Mouse (Mus musculus) adrenal gland (tissue): ENCODE measurements around the gene Letm1.

Experiments
- intact Hi-C: fragments of 180-260 bp; cut with DNase I; formaldehyde crosslinking; loops from one replicate; pipeline ENCODE4 v1.15.1; 2025

Letm1 gene

DNA sequence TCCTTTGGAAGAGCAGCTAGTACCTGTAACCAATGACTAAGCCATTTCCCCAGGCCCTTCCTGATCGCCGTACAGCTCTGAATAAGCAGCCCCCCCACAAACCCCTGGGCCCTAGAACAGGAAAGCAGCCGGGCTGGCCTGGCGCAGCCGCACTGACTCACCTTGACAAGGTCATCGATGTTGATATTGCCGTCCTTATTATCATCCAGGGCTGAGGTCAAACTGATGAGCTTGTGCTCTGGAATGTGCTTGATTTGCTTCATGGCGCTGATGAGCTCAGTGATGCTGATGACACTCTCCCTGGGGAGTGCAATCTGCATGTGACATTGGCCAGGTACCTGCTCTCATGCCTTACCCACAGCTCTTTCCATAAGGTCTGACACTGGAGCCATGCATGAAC, 39.1 kb downstream of the Letm1 start:
- intact Hi-C loops: no loop called here

DNA sequence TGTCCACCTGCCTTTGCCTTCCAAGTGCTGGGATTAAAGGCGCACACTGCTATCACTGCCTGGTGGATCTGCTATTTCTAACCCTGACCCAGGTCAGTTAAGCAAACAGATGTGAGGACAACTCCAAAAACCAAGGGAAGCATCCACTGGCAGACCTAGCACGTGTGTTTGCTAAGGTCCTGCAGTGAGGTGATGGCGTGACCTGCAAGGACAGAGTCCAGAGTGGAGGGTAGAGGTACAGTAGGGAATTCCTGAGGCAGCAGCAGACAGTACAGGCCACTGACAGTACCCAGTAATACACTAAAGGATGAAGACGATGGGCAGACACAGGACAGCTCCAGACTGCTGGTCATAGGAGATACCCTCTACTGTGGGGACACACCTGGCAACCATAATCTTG, 42.1 kb downstream of the Letm1 start:
- intact Hi-C loops: no loop called here

DNA sequence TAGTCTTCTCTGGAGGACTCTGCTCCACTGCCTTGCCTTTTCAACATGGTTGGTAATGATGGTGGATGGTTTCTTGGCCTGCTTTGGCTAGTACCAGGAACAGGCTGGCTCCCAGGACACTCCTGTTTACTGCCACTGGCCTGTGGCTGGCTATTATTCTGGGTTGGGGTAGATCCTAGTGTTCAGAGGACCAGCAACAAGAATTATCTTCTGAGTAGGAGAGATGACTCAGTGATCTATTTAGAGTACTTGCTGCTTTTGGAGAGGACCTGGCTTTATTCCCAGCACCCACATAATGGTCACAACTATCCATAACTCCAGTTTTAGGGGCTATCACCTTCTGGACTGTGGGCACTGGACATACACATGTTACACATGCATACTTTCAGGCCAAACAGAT, 44.3 kb downstream of the Letm1 start:
- intact Hi-C loops: no loop called here

DNA sequence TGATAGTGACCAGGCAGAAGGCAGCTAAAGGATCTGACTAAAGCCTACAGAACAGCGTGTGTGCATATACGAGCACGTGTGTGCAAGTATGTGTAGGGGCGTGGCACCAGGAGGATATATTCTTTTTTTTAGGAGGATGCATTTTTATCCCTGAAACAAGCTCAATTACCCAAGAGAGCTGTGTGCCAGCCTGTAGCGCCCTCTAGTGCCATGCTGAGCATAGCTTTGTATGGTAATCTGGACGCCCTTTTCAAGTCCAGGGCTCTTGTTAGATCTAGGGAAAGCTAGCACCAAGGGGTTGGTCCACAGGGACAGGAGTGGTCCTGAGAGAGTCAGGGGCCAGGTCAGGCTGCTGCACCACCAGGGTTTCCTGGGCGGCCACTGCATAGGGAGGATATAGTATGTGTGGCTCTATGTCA, 44.7 kb downstream of the Letm1 start:
- intact Hi-C loops: loop anchor here (2.0 kb wide), 1 partner anchor 53 kb away; no protein-coding TSS in a partner anchor

DNA sequence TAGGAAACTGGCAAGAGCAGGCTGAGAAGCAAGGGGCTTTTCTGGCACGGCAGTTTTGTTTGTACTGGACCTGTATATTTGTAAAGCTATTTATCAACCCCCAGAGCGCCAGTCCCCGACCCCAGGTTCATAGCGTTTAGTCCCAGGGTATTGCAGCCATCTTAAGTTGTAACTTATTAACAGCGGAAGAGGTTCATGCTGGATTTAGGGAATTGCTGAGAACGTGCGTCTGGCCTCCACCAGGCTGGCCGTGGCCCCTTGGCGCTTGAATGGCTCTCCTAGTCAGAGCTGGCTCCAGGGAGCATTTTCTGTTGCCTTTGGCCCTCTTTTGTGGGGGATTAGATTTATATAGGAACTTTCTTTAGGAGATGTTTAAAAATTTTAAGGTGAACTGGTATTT, 46.4 kb downstream of the Letm1 start:
- intact Hi-C loops: loop anchor here (2.0 kb wide), 1 partner anchor 51 kb away; no protein-coding TSS in a partner anchor

DNA sequence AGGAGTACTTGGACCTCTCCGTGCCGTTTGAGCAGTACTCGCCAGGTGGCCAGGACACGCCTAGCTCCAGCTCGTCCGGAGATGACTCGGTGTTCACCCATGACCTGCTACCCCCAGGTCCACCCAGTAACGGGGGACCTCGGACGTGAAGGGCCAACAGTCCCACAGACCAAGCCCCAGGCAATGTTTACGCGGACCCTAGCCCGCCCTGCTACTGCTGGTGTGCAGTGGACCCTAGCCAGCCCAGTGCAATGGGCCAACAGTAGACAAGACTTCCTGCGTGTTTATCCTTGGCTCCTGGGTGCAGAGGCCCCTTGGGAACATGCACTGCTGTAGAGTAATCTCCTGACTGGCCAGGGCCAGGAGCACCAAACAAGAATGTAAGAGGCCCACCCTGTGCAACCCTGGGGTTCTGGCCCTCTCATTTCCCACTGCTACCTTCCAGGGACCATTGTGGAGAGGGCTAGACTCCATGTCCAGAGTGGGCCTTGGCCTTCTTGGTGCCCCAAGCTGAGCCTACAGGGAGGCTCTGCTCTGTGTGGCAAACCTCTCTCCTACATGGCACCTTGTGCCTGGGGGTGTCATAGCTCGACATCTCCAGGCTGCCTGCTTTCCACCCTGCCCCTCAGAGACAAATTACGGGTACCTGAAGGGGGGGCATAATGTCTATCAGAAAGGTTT, 47.1 kb downstream of the Letm1 start:
- intact Hi-C loops: loop anchor here (2.0 kb wide), 1 partner anchor 51 kb away; no protein-coding TSS in a partner anchor

DNA sequence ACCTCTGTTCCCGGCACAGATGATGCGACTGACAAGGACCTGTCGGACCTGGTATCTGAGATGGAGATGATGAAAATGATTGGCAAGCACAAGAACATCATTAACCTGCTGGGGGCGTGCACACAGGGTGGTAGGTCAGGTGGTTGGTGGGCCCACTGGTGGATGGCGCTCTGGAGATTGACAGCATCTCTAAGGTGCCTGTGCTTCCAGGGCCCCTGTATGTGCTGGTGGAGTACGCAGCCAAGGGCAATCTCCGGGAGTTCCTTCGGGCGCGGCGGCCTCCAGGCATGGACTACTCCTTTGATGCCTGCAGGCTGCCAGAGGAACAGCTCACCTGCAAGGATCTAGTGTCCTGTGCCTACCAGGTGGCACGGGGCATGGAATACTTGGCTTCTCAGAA, 48.8 kb downstream of the Letm1 start:
- intact Hi-C loops: no loop called here

DNA sequence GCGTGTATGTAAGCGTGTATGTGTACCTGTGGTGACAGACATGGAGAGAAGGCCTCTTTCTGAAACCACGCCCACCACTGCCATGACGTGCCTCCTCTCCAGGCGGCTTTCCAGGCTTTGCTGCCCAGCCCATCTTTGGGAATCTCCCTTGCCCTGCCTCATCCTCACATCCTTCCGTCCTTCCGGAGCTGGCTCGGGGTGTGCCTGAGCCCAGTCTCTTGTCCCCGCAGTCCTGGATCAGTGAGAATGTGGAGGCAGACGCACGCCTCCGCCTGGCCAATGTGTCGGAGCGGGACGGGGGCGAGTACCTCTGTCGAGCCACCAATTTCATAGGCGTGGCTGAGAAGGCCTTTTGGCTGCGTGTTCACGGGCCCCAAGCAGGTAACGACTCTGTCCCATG, 51.6 kb downstream of the Letm1 start:
- intact Hi-C loops: no loop called here

DNA sequence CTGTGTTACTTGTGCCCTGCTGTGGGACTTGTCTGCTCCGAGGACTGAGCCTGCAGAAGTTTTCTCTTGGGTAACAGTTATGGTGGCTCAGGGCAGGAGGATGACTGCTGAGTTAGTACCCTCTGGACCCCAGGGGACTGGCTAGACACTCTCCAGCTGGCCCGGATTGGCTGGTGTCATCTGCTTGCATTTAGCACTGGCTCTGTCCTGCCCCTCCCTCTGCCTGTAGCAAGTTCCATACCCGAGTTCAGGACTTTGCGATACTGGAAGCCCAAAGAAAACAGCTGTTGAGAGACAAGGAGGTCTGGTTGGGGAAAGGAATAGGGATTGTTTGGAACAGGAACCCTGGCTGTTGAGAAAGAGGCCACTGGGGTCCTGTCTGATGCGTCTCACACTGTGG, 52.1 kb downstream of the Letm1 start:
- intact Hi-C loops: no loop called here

DNA sequence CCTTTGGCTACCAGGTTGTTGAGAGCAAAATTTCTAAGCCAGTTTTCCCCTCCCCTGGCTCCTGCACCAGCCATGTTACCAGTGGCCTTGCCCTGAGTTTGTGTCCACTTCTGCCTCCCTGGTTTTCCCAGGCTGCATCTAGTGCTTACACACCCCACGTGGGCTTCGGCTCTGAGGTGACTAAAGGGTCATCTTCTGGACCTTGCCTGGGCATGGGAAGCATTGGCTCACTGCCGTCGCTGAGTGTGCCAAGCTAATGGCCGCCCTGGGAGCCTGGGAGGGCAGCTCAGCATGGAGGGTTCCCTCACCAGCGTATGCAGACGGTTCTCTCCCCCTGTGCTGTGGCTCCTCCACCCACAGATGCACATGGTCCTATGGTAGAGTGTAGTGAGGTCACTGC, 53.8 kb downstream of the Letm1 start:
- intact Hi-C loops: no loop called here

DNA sequence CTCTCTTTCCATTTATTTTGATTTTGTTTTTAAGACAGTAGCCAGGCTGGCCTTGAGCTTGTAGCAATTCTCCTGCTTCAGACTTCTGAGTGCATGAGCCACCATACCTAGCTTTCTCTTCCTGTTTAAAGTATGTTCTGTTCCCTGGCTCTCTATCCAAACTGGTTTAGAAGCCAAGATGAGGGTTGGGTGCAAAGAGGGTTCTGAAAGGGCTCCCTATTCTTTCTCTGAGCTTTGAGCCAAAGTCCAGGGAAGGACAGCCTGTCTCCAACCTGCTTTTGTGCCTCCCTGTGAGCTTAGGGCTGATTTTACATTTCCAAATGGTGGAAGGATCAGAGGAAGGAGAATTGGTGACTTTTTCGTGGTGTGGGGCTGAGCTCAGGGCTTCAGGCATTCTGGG, 55.7 kb downstream of the Letm1 start:
- intact Hi-C loops: no loop called here

DNA sequence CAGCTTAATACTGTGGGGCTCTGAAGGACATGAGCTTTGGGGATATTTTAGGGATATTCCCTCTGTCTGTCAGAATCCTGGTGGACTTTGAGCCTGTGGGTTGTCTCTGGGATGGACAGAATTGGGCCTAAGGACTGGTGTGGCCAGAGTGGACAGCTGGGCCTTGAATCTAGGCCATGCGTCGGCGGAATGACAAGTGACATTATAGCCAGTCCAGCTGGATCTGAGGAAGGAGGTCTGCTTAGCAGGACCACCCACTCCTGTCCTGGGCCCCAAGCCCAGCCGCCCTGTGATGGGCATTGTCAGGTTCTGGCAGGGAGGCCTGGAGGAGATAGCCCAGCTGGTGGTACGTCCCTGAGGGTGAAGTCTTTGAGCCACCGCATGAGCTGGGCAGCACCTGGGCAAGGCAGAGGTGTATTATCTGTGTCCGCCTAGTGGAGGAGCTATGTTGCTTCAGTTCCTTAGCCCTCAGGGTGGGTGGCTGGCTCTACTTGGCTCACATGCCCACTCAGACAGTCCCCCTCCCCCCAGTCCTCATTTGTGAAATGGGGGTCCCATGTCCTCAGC, 56.5 kb downstream of the Letm1 start:
- intact Hi-C loops: no loop called here

DNA sequence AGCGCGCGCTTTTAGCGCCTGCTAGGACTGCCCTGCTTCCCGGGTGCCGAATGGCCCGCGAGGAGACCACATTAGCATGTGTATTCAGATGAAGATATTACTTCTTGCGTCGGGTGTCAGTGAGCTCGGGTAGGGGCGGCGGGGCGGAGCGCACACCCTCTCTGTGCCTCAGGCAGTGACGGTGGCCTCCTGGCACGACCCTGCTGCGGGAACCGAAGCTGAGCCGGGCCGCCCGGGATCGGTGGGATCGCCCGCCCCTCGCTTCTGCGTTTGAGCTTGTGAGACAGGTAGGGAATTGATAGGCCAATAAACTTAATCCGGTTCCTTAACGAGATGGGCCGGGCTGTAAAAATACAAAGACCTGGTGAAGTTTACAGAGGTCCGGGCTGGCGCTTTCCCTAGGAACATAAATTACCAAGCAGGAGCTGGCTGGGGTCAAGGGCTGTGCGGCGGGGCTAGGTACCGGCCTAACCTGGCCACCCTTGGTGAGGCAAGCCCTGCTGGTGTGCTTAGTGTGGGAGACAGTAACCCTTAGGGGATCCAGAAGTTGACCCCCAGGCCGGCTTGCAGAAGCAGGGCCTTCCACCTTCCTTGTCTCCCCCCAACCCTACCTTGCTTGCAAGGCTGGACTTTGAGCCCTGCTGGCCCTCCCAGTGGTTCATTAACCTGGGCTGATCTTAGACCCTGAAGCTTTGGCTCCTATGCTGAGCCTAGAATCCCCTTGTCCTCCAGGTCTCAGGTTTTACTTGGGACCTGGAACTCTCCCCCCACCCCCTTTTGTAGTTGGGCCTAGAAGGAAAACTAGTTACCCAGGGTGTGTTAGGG, 58.8 kb downstream of the Letm1 start:
- intact Hi-C loops: no loop called here

DNA sequence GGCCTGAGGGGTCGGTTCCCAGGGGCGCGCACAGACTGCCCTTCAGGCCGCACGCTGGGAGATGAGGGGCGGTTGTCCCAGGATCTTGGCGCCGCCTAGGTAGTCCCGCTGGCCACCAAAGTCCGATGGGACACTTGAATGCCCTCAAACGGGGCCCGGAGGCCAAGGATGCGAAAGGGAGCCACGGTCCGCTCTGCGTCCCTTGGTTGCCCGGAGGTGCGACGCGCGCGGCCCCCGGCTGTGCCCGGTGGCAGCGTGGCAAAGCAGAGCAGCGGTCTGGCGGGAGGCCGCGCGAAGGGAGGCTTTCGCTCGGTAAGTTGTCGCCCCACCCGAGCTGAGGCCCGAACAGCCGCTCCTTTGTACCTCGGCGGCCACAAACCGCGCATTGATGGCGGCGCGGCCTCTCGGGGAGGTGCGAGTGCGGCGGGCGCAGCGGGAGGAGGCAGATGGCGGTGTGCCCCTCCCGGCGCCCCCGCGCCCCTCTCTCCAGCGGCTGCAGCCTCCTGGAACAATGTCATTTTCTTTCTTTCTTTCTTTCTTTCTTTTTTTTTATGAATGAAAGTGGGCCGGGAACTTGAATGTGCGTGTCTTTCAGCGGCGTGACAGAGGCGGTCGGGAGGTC, 59.5 kb downstream of the Letm1 start:
- intact Hi-C loops: no loop called here

DNA sequence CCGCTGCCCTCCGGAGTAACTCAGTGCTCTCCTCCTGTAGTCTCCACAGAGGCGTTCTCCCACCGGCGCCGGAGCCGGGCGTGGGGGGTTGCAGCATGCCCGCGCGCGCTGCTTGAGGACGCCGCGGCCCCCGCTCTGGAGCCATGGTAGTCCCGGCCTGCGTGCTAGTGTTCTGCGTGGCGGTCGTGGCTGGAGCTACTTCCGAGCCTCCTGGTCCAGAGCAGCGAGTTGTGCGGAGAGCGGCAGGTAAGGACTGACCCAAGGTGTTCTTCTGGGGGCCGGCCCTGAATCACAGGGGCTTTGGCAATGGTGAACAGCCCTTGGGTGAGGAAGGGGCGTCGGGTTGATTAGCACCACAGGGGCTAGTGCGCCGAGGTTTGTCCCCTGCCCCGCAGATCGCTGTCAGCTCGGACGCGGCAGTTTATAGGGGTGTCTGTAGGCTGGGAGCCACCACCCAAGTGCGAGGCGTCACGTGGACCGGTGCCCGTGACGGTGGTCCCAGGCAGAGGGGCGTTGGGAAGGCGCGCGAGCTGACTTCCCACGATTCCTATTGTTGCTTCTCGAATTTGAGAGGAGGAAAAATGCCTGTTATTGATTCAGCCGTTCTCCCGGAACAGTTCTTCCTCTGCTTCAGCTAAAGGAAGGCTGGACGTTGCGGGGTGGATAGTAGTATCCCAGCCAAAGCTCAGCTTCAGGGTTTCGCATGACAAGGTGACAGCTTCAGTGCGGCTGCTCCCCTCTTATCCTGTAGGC, 60.2 kb downstream of the Letm1 start:
- intact Hi-C loops: no loop called here

DNA sequence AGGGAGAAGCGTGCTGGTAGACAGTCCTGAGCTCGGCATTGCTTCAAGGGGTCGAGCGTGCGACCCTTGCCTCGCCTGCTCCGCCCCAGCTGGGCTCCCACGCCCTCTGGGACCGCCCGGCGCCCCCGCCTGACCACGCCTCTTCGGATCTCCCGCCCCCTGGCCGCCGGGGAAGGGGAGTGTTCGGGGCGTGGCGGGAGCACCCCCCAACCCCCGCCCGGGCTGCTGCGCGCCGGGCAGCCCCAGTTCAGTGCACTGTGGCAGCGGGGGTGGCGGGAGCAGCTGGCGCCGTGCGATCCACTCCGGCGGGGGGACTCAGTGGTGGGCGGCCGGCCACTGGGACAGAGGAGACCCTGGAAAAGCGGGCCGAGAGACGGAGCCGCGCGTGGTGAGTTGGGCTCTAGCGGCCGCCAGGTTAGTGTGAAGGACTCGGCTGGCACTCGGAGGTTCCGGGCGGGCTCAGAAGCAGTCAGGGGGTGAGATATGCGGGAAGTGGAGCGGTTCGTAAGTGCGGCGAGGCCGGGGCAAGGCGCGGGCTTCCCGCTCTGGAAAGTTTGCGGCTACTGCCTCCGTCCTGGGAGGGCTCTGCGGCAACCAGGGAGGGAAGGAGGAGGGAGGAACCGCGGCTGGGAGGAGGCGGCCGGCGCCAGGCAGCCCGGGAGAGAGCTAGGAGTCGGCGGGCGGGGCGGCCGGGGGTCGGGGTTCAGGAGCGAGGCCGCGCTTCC, 60.9 kb downstream of the Letm1 start, which contains the start of gene Fgfr3:
Fgfr3 (plus strand) TSS at position 134 of the 725 bp plus-strand sequence.
- intact Hi-C loops: no loop called here

DNA sequence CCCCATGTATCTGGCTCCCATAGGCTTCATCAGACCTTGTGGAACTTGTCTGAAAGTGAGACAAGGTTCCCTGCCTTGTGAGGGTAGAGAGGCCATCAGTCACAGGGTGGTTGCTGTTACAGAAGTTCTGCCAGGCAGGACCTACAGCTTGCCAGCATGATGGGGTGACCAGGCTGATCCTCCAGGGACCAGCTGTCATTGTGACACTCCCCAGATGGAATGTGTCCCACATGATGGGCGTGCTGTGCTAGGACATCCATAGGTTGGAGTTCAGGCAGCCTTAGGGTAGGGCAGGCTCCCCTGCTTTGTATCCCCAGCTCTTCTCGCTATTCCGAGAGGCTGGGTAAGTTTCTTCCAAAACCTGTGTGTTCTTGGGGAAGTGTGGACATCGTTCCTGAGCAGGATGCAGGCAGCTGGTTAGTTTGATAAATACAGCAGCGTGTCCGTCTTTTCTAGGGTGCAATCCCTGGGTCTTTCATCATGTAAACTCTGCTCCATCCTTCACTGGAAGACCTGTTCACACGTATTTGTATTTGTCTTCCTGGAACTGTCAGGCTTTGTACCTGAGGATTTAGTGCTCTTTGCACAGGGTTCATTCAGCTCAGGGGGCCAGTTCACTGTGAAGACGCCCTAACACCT, 61.6 kb downstream of the Letm1 start:
- intact Hi-C loops: no loop called here

DNA sequence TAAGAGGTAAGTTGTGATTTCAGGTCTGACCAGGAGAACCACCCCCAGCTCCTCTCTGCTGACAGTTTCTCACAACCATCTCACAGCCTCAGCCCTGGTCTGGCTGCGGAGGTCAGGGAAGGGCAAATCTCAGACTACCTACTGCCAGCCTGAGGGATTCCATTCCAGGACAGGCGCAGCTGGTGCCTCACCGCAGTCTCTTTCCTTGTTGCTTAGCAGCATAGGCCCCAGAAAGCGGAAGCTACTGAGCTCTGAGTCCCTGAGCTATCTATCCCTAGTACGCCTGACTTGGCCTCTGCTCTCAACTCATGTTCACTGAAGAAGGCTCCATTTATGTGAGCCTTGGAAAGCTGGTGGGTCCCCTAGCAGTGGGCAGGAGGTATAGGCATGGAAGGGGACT, 64.2 kb downstream of the Letm1 start:
- intact Hi-C loops: no loop called here

DNA sequence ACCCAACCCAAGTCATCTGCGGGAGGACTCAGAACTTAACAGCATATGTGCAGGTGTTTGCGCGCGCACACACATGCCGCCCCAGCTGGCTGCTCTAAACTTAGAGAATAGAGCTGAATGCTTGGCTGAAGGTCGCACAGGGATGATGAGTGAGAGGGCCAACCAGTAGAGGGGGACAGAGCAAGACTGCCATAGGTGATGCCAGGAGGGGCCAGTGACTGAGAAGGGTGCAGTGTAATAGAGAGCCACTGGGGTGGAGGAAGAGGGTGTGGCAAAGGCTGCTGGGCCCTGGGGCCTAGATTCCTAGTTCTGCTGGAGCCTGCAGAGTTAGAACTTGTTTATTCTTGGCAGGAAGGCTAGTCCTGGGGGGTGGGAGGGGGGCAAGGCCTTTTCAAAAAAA, 66.2 kb downstream of the Letm1 start:
- intact Hi-C loops: no loop called here

DNA sequence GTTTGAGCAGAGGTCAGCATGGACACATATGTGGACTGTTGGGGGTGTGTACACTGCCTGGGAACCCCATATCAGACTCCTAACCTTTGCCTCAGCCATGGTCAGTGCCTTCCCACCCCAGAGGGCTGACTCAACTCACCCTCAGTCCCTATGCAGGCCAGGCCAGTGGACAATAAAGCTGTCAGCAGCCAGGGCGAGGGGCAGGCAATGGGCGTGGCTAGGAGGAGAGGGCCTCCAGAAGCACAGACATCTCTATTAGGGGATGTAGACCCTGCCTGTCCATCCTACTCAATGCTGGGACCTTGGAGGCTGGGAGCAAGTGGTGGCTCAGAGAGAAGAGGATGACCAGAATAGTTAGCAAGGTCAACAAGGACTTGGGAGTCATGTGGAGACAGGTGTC, 67.4 kb downstream of the Letm1 start:
- intact Hi-C loops: no loop called here
